Mouse (Mus musculus) CH12.LX (cell line): ENCODE results near the gene Cdipt. TPM values are rescaled to one million over a fixed set of nuclear protein-coding genes. Genes with fewer than 3 reads are reported as not detected.
A peak's percentile ranks its signal among the peaks of the same experiment; 100 is the strongest.

Experiments used
- DNase-seq: peaks from one replicate; pipeline ENCODE4 v3.0.0-alpha.2; 2013; ENCODE audit errors: extremely low read depth
- H3K27ac ChIP-seq: 2 replicates; pipeline ENCODE4 v1.5.1; 2012; ENCODE audit warnings: low read depth, mild to moderate bottlenecking, control low read depth, moderate library complexity; ENCODE audit not compliant: insufficient read depth
- H3K27me3 ChIP-seq: replicated peaks from 2 replicates; pipeline ENCODE3; 2012; ENCODE audit warnings: inconsistent platforms
- H3K36me3 ChIP-seq, 2 experiments: replicated peaks in 1 of 2; 2 replicates each; pipeline versions ENCODE3 to v1.6.1; 2012; ENCODE audit warnings: inconsistent platforms in 1 of 2, low read length in 1 of 2, mild to moderate bottlenecking in 1 of 2, mixed read lengths in 1 of 2, moderate library complexity in 1 of 2; ENCODE audit not compliant: control insufficient read depth in 1 of 2, insufficient read depth in 1 of 2
- H3K4me1 ChIP-seq, 2 experiments: 2 replicates each; pipeline ENCODE4 v1.6.1; 2012; ENCODE audit warnings: inconsistent platforms in 1 of 2, moderate library complexity in 1 of 2; ENCODE audit not compliant: insufficient read depth in 2 of 2, control insufficient read depth in 1 of 2
- H3K4me2 ChIP-seq: 2 replicates; pipeline ENCODE4 v1.6.1; 2012; ENCODE audit warnings: low read depth, mild to moderate bottlenecking, control low read depth; ENCODE audit not compliant: poor library complexity, insufficient read depth, severe bottlenecking
- H3K4me3 ChIP-seq, 3 experiments: fragments of 150-350 bp in 1 of 3; sonication (generic) in 1 of 3; replicated peaks in 1 of 3; 2 replicates each; pipeline versions ENCODE3 to v1.5.1; 2011 to 2012; ENCODE audit warnings: low read depth in 2 of 3, low read length in 2 of 3, mild to moderate bottlenecking in 2 of 3, moderate library complexity in 2 of 3, control low read depth in 1 of 3, improper control_type of control experiment in 1 of 3, inconsistent platforms in 1 of 3, mixed read lengths in 1 of 3; ENCODE audit not compliant: poor library complexity in 1 of 3
- H3K79me2 ChIP-seq: replicated peaks from 2 replicates; pipeline ENCODE4 v1.6.1; 2012; ENCODE audit warnings: mild to moderate bottlenecking, moderate library complexity; ENCODE audit not compliant: control insufficient read depth, poor library complexity, insufficient read depth, severe bottlenecking; ENCODE audit errors: extremely low read depth
- H3K9ac ChIP-seq: 2 replicates; pipeline ENCODE4 v1.6.1; 2012; ENCODE audit warnings: low read depth, mild to moderate bottlenecking, control low read depth, moderate library complexity; ENCODE audit not compliant: insufficient read depth
- H3K9me3 ChIP-seq: replicated peaks from 2 replicates; pipeline ENCODE3; 2012; ENCODE audit warnings: low read length, inconsistent platforms, mixed read lengths
- BHLHE40 ChIP-seq: IDR thresholded peaks from 2 replicates; pipeline ENCODE4 v1.6.1; 2011; ENCODE audit warnings: mild to moderate bottlenecking, low read depth, low read length, improper control_type of control experiment
- CTCF ChIP-seq, 2 experiments: IDR thresholded peaks in 1 of 2; conservative IDR thresholded peaks in 1 of 2; 2 replicates each; pipeline ENCODE4 v1.5.1; 2011 to 2012; ENCODE audit warnings: low read depth in 2 of 2, low read length in 2 of 2, improper control_type of control experiment in 1 of 2, inconsistent platforms in 1 of 2, mild to moderate bottlenecking in 1 of 2, moderate library complexity in 1 of 2
- EP300 ChIP-seq: IDR thresholded peaks from 2 replicates; pipeline ENCODE4 v1.6.1; 2011; ENCODE audit warnings: low read length, improper control_type of control experiment
- ETS1 ChIP-seq: conservative IDR thresholded peaks from 2 replicates; pipeline ENCODE4 v1.6.1; 2012; ENCODE audit warnings: low read depth, mild to moderate bottlenecking, inconsistent platforms, low read length, improper control_type of control experiment, moderate library complexity
- GABPA ChIP-seq: IDR thresholded peaks from 2 replicates; pipeline ENCODE4 v1.6.1; 2012; ENCODE audit warnings: low read depth, low read length, improper control_type of control experiment, inconsistent platforms; ENCODE audit not compliant: insufficient replicate concordance
- IRF4 ChIP-seq: IDR thresholded peaks from 2 replicates; pipeline ENCODE4 v1.6.1; 2014; ENCODE audit warnings: low read depth, mild to moderate bottlenecking, inconsistent platforms, low read length, improper control_type of control experiment
- JUN ChIP-seq: IDR thresholded peaks from 2 replicates; pipeline ENCODE4 v1.6.1; 2011; ENCODE audit warnings: low read depth, mild to moderate bottlenecking, low read length, improper control_type of control experiment, moderate library complexity; ENCODE audit not compliant: insufficient read depth
- MAFK ChIP-seq: IDR thresholded peaks from 2 replicates; pipeline ENCODE4 v1.6.1; 2011; ENCODE audit warnings: low read length, improper control_type of control experiment; ENCODE audit not compliant: insufficient replicate concordance
- MAX ChIP-seq: IDR thresholded peaks from 2 replicates; pipeline ENCODE4 v1.6.1; 2011; ENCODE audit warnings: low read length, improper control_type of control experiment
- MXI1 ChIP-seq: IDR thresholded peaks from 2 replicates; pipeline ENCODE4 v1.6.1; 2011; ENCODE audit warnings: mild to moderate bottlenecking, low read depth, low read length, improper control_type of control experiment
- NRF1 ChIP-seq: IDR thresholded peaks from 2 replicates; pipeline ENCODE4 v1.6.1; 2014; ENCODE audit warnings: low read depth, mild to moderate bottlenecking, inconsistent platforms, low read length, improper control_type of control experiment, moderate library complexity
- PAX5 ChIP-seq: IDR thresholded peaks from 2 replicates; pipeline ENCODE4 v1.6.1; 2012; ENCODE audit warnings: low read length, inconsistent platforms, mixed read lengths
- POLR2A ChIP-seq: IDR thresholded peaks from 2 replicates; pipeline ENCODE4 v1.6.1; 2011; ENCODE audit warnings: low read depth, mild to moderate bottlenecking, improper control_type of control experiment, low read length
- POLR2AphosphoS2 ChIP-seq: IDR thresholded peaks from 2 replicates; pipeline ENCODE4 v1.6.1; 2011; ENCODE audit warnings: low read depth, low read length, improper control_type of control experiment
- RCOR1 ChIP-seq: conservative IDR thresholded peaks from 2 replicates; pipeline ENCODE4 v1.6.1; 2012; ENCODE audit warnings: low read depth, mild to moderate bottlenecking, inconsistent platforms, low read length, improper control_type of control experiment
- SIN3A ChIP-seq: IDR thresholded peaks from 2 replicates; pipeline ENCODE4 v1.6.1; 2012; ENCODE audit warnings: low read length, improper control_type of control experiment, inconsistent platforms
- SMC3 ChIP-seq: IDR thresholded peaks from 2 replicates; pipeline ENCODE4 v1.6.1; 2011; ENCODE audit warnings: low read depth, low read length, improper control_type of control experiment
- TBP ChIP-seq: conservative IDR thresholded peaks from 2 replicates; pipeline ENCODE4 v1.6.1; 2011; ENCODE audit warnings: low read depth, low read length, improper control_type of control experiment
- TCF12 ChIP-seq: IDR thresholded peaks from 2 replicates; pipeline ENCODE4 v1.6.1; 2014; ENCODE audit warnings: low read depth, mild to moderate bottlenecking, inconsistent platforms, low read length, improper control_type of control experiment
- USF1 ChIP-seq: IDR thresholded peaks from 2 replicates; pipeline ENCODE4 v1.6.1; 2014; ENCODE audit warnings: low read depth, mild to moderate bottlenecking, inconsistent platforms, low read length, improper control_type of control experiment
- USF2 ChIP-seq: conservative IDR thresholded peaks from 2 replicates; pipeline ENCODE4 v1.6.1; 2011; ENCODE audit warnings: low read depth, low read length, improper control_type of control experiment
- ZC3H11A ChIP-seq: IDR thresholded peaks from 2 replicates; pipeline ENCODE4 v1.6.1; 2012; ENCODE audit warnings: low read depth, mild to moderate bottlenecking, inconsistent platforms, low read length, improper control_type of control experiment
- dilution Hi-C: fragments of 300-500 bp; cut with MboI; formaldehyde crosslinking; loops from 2 replicates; pipeline ENCODE4 v1.14.3; 2020; ENCODE audit warnings: low sequenced_read_pairs; ENCODE audit not compliant: extremely low pct_unique_long_range_greater_than_20kb, extremely low pct_ligation_motif_present
- in situ Hi-C: fragments of 300-500 bp; cut with MboI; formaldehyde crosslinking; loops from 3 replicates; pipeline ENCODE4 v1.14.3; 2019; ENCODE audit warnings: low sequenced_read_pairs, low pct_ligation_motif_present, low pct_unique_long_range_greater_than_20kb, mixed read lengths
- polyA plus RNA-seq: library from polyadenylated mRNA; unstranded; fragments of >175 nt; gene quantifications from 2 replicates; pipeline ENCODE4 v1.2.1, GENCODE M21; 2012; ENCODE audit warnings: low read depth; ENCODE audit not compliant: insufficient read length
- total RNA-seq, 2 experiments: library from RNA; depleted of rRNA; stranded (reverse); fragments of 300-350 nt in 1 of 2; fragments of >200 nt in 1 of 2; gene quantifications; 2 replicates each; pipeline ENCODE4 v1.2.3; 2012 to 2014

Gene Cdipt
- total and polyA plus RNA-seq, 3 experiments = 72.8 to 138 (median 108) TPM

DNA sequence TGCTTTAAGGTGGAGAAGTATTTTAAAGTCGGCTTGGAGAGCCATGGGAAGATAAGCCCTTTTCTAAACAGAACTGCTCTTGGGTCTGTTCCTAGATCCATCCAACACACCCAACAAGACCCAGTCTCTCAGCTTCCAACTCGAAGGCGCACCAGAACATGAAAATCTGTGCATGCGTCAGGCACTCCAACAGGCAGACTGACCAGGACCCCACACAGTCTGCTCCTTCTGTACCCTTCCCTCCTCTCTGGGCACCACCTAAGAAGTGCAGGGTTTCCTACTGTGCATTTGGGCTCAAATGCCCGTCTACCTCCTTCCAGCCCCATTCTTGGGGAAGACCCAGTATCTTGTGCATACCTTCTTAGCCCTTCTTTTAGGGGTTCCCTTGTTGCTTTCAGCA lies 44.8 kb downstream of the Cdipt start:
- no peaks in the 10 kb centered on the region for H3K9me3 ChIP-seq
- H3K4me3 ChIP-seq = no peak overlapping the region
- DNase-seq = no peak
- H3K27ac ChIP-seq = no peak overlapping the region
- H3K4me1 ChIP-seq = peaks cover 21 to 67% of the 10 kb centered on the region in 2 experiments
- H3K79me2 ChIP-seq = peaks cover 21% of the 10 kb centered on the region
- in situ Hi-C loops = loop anchor here (5.0 kb wide), 1 partner anchor 133 kb away; no protein-coding TSS in a partner anchor
- H3K36me3 ChIP-seq = peaks cover 20 to 63% of the 10 kb centered on the region in 2 experiments
- H3K4me2 ChIP-seq = no peak overlapping the region
- no peak for TF ChIP-seq USF1
- TF ChIP-seq USF2 = no peak
- TF ChIP-seq POLR2AphosphoS2 = no peak
- no peak for TF ChIP-seq NRF1
- no peak for TF ChIP-seq RCOR1
- no peak for TF ChIP-seq IRF4
- TF ChIP-seq ETS1 = no peak
- no peak for TF ChIP-seq JUN
- no peak for TF ChIP-seq ZC3H11A
- no peak for TF ChIP-seq GABPA
- no peak for TF ChIP-seq CTCF (conservative IDR thresholded peaks at IDR 0.05 in 1 of 2, IDR thresholded peaks at IDR 0.05 in 1 of 2; ENCODE audit: low read depth in 2 of 2, low read length in 2 of 2)
- no peak for TF ChIP-seq MXI1
- no peak for TF ChIP-seq BHLHE40
- TF ChIP-seq TBP = no peak
- no peak for TF ChIP-seq TCF12
- no peak for TF ChIP-seq SMC3
- TF ChIP-seq MAFK = no peak
- no peak for TF ChIP-seq EP300
- no peak for TF ChIP-seq MAX
- no peak for TF ChIP-seq SIN3A
- no peaks in the 10 kb centered on the region for H3K27me3 ChIP-seq
- no peak overlapping the region for H3K9ac ChIP-seq
- dilution Hi-C loops = no loop called here

DNA sequence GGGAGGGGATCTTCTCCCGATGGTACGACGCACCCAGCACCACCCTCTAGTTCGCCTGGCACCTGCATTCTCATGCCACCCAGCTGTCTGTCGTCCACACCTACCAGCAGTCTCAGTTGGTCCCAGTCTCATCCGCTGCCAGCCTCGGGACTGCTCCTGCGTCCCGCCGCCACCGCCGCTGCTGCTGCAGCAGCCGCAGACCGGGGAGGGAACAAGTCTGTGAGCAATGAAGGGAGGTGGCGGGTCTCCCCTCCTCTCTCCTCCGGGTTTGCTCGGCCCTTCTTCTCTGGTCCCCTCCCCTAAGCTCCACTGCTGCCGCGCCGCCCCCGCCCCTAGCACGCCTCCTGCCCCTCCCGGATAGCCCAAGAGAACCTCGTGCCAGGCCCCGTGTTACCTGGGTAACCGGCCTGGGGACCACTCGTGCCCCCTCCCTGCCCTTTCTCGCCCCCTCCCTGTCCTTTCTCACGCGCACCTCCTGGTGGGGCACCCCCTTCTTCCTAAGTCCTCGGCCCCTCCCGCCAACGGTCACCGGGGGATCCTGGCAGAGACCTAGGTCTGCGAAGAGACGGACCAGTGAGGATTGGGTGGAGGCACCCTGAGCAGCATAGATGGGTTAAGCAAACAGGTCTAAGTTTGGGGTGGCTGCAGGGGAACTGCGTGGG lies 45.3 kb downstream of the Cdipt start, which contains the start of the genes Gm42742 and Prrt2:
Gm42742 (minus strand) TSS at position 197 of the 662 bp plus-strand sequence.
Prrt2 (minus strand) TSS at position 311 of the 662 bp plus-strand sequence.
- Histone ChIP-seq H3K9me3 (no peaks in the 10 kb centered on the region), H3K36me3 (peaks cover 20 to 59% of the 10 kb centered on the region in 2 experiments), H3K4me3 (no peak within 1 kb of the TSS), H3K27ac (no peak within 1 kb of the TSS), H3K9ac (no peak within 1 kb of the TSS), H3K79me2 (peaks cover 22% of the 10 kb centered on the region), H3K4me2 (no peak within 1 kb of the TSS), H3K27me3 (no peaks in the 10 kb centered on the region), H3K4me1 (peaks cover 19 to 63% of the 10 kb centered on the region in 2 experiments)
- no peak for DNase-seq
- in situ Hi-C loops = loop anchor here (5.0 kb wide), 1 partner anchor 134 kb away; no protein-coding TSS in a partner anchor
- dilution Hi-C loops = no loop called here
- no peak for TF ChIP-seq PAX5
- peak; percentile 84 for TF ChIP-seq POLR2AphosphoS2
- TF ChIP-seq POLR2A = peak; percentile 22
